Mouse (Mus musculus) heart, embryonic 15.5 days (tissue): ENCODE measurements around the gene Rbm4. TPM values are rescaled to one million over a fixed set of nuclear protein-coding genes. Genes with fewer than 3 reads are reported as not detected.
"Not testable (repeated sequence)": the region's sequence is repeated elsewhere in the genome, so short reads cannot be mapped to it uniquely, and the experiment has no call there.

Source experiments
- ATAC-seq: fragments of 200-750 bp; cut with Nextera tagmentation; replicated peaks from 2 replicates; pipeline ENCODE4 v1.8.0; 2017; ENCODE audit warnings: low read depth, moderate TSS enrichment; ENCODE audit not compliant: insufficient number of reproducible peaks, insufficient read depth, low FRiP score
- H3K27ac ChIP-seq: fragments of 300-500 bp; sonication (generic); 2 replicates; pipeline ENCODE4 v1.5.1; 2015; ENCODE audit warnings: mild to moderate bottlenecking, inconsistent platforms
- H3K27me3 ChIP-seq: fragments of 300-500 bp; sonication (generic); 2 replicates; pipeline ENCODE4 v1.6.1; 2015; ENCODE audit warnings: inconsistent platforms
- H3K36me3 ChIP-seq: fragments of 300-500 bp; sonication (generic); 2 replicates; pipeline ENCODE4 v1.6.1; 2015; ENCODE audit warnings: mild to moderate bottlenecking, inconsistent platforms
- H3K4me1 ChIP-seq: fragments of 300-500 bp; sonication (generic); replicated peaks from 2 replicates; pipeline ENCODE4 v1.6.1; 2015; ENCODE audit warnings: inconsistent platforms
- H3K4me2 ChIP-seq: fragments of 300-500 bp; sonication (generic); 2 replicates; pipeline ENCODE4 v1.6.1; 2015; ENCODE audit warnings: inconsistent platforms, mild to moderate bottlenecking, moderate library complexity
- H3K4me3 ChIP-seq: fragments of 300-500 bp; sonication (generic); 2 replicates; pipeline ENCODE4 v1.5.1; 2015; ENCODE audit warnings: mild to moderate bottlenecking, inconsistent platforms
- H3K9ac ChIP-seq: fragments of 300-500 bp; sonication (generic); 2 replicates; pipeline ENCODE4 v1.6.1; 2015; ENCODE audit warnings: mild to moderate bottlenecking, inconsistent platforms
- H3K9me3 ChIP-seq: fragments of 300-500 bp; sonication (generic); replicated peaks from 2 replicates; pipeline ENCODE4 v1.6.1; 2016; ENCODE audit warnings: inconsistent platforms
- WGBS: fragments of 180-500 bp; shearing (Covaris S2); methylation state at CpG from one replicate; pipeline ENCODE4 v1.1.7; 2015; ENCODE audit warnings: mixed read lengths; 5-methylcytosine and 5-hydroxymethylcytosine counted together
- polyA plus RNA-seq: library from polyadenylated mRNA; unstranded; fragments of >200 nt; fragmentation: Nextera tagmentation; extraction: Ambion mirVana; gene quantifications from 2 replicates; pipeline ENCODE4 v1.2.1, GENCODE M21; 2015

Gene Rbm4
- polyA plus RNA-seq, 1 experiment from 2014 or later = 42.2 TPM

- Histone ChIP-seq H3K4me3 (no peak overlapping the region), H3K4me1 (peaks cover 25% of the 10 kb centered on the region), H3K9me3 (no peaks in the 10 kb centered on the region), H3K4me2 (no peak overlapping the region), H3K27me3 (no peaks in the 10 kb centered on the region), H3K9ac (no peak overlapping the region), H3K27ac (no peak overlapping the region), H3K36me3 (peaks cover 28% of the 10 kb centered on the region)
- no peak for ATAC-seq
- 100% methylated on average over 1 of the region's 1 CpGs for WGBS
Observed at GRCm38 (mm10) chr19:4795929-4796328, 2.2 kb upstream of the Rbm4 start.

GRCm38 (mm10) chr19:4793281-4793830 lies 345 bp downstream of the Rbm4 start:
- ATAC-seq = peak; percentile 47; the same call in 1 of the 2 replicates
- H3K4me1 ChIP-seq = peaks cover 35% of the 10 kb centered on the region
- under 1% methylated on average over 16 of the region's 16 CpGs for WGBS
- H3K36me3 ChIP-seq = peaks cover 31% of the 10 kb centered on the region
- H3K4me2 ChIP-seq = peak overlapping the region; percentile 66
- peak overlapping the region; percentile 73 for H3K4me3 ChIP-seq
- peak overlapping the region; percentile 83 for H3K27ac ChIP-seq
- H3K9ac ChIP-seq = peak overlapping the region; percentile 69
- H3K27me3 ChIP-seq = no peaks in the 10 kb centered on the region
- no peaks in the 10 kb centered on the region for H3K9me3 ChIP-seq

- H3K27ac ChIP-seq = no peak overlapping the region
- no peaks in the 10 kb centered on the region for H3K9me3 ChIP-seq
- ATAC-seq = no peak
- 94% methylated on average over 2 of the region's 2 CpGs for WGBS
- H3K9ac ChIP-seq = no peak overlapping the region
- H3K27me3 ChIP-seq = no peaks in the 10 kb centered on the region
- H3K4me2 ChIP-seq = no peak overlapping the region
- H3K36me3 ChIP-seq = peaks cover 85% of the 10 kb centered on the region
- peaks cover 32% of the 10 kb centered on the region for H3K4me1 ChIP-seq
- H3K4me3 ChIP-seq = no peak overlapping the region
Observed at GRCm38 (mm10) chr19:4786313-4786712, 7.4 kb downstream of the Rbm4 start.

GRCm38 (mm10) chr19:4785206-4785605 lies 8.5 kb downstream of the Rbm4 start:
- Histone ChIP-seq H3K36me3 (peaks cover 78% of the 10 kb centered on the region), H3K27me3 (no peaks in the 10 kb centered on the region), H3K9ac (no peak overlapping the region), H3K9me3 (no peaks in the 10 kb centered on the region), H3K4me1 (peaks cover 21% of the 10 kb centered on the region), H3K27ac (peak overlapping the region; percentile 36), H3K4me3 (no peak overlapping the region), H3K4me2 (no peak overlapping the region)
- 84% methylated on average over 7 of the region's 7 CpGs for WGBS
- no peak for ATAC-seq

- no peak overlapping the region for H3K4me3 ChIP-seq
- ATAC-seq = no peak
- no peaks in the 10 kb centered on the region for H3K27me3 ChIP-seq
- H3K9me3 ChIP-seq = no peaks in the 10 kb centered on the region
- no peak overlapping the region for H3K27ac ChIP-seq
- WGBS = 77% methylated on average over 2 of the region's 2 CpGs
- H3K4me2 ChIP-seq = no peak overlapping the region
- peaks cover 69% of the 10 kb centered on the region for H3K36me3 ChIP-seq
- H3K4me1 ChIP-seq = peaks cover 18% of the 10 kb centered on the region
- no peak overlapping the region for H3K9ac ChIP-seq
Observed at GRCm38 (mm10) chr19:4782891-4783290, 10.8 kb downstream of the Rbm4 start.

GRCm38 (mm10) chr19:4772785-4773184 lies 20.9 kb downstream of the Rbm4 start:
- H3K27ac ChIP-seq = no peak overlapping the region
- H3K4me1 ChIP-seq = no peaks in the 10 kb centered on the region
- no peak overlapping the region for H3K4me2 ChIP-seq
- peaks cover 38% of the 10 kb centered on the region for H3K36me3 ChIP-seq
- no peak overlapping the region for H3K9ac ChIP-seq
- ATAC-seq = no peak
- H3K9me3 ChIP-seq = no peaks in the 10 kb centered on the region
- WGBS = 76% methylated on average over 3 of the region's 3 CpGs
- no peaks in the 10 kb centered on the region for H3K27me3 ChIP-seq
- H3K4me3 ChIP-seq = no peak overlapping the region

GRCm38 (mm10) chr19:4767507-4768148 lies 26.1 kb downstream of the Rbm4 start:
- ATAC-seq = no peak
- Histone ChIP-seq H3K4me1 (no peaks in the 10 kb centered on the region), H3K27me3 (no peaks in the 10 kb centered on the region), H3K9me3 (no peaks in the 10 kb centered on the region), H3K36me3 (peaks cover 52% of the 10 kb centered on the region), H3K27ac (no peak overlapping the region), H3K9ac (no peak overlapping the region), H3K4me3 (no peak overlapping the region), H3K4me2 (no peak overlapping the region)
- WGBS = 68% methylated on average over 12 of the region's 12 CpGs

- 50% methylated on average over 1 of the region's 1 CpGs for WGBS
- Histone ChIP-seq H3K36me3 (peaks cover 51% of the 10 kb centered on the region), H3K4me3 (no peak overlapping the region), H3K4me2 (no peak overlapping the region), H3K27me3 (no peaks in the 10 kb centered on the region), H3K4me1 (peaks cover 7% of the 10 kb centered on the region), H3K27ac (no peak overlapping the region), H3K9me3 (no peaks in the 10 kb centered on the region), H3K9ac (no peak overlapping the region)
- ATAC-seq = no peak
Observed at GRCm38 (mm10) chr19:4762876-4763275, 30.8 kb downstream of the Rbm4 start.

GRCm38 (mm10) chr19:4760544-4760943 lies 33.2 kb downstream of the Rbm4 start:
- Histone ChIP-seq H3K36me3 (peaks cover 46% of the 10 kb centered on the region), H3K4me1 (peaks cover 12% of the 10 kb centered on the region)
- H3K9ac ChIP-seq, ATAC-seq, H3K9me3 ChIP-seq, H3K4me3 ChIP-seq, H3K4me2 ChIP-seq, H3K27me3 ChIP-seq, H3K27ac ChIP-seq: not testable (repeated sequence)
- 87% methylated on average over 8 of the region's 8 CpGs for WGBS

GRCm38 (mm10) chr19:4756921-4757320 lies 36.8 kb downstream of the Rbm4 start:
- 2% methylated on average over 9 of the region's 9 CpGs for WGBS
- peak overlapping the region; percentile 75 for H3K9ac ChIP-seq

GRCm38 (mm10) chr19:4756193-4756911 lies 37.3 kb downstream of the Rbm4 start, which contains the start of gene Rbm4b:
TSS of gene Rbm4b (plus strand) at chr19:4756497.
- WGBS = under 1% methylated on average over 65 of the region's 65 CpGs
- peak; percentile 97 for ATAC-seq
- Histone ChIP-seq H3K4me3 (peak within 1 kb of the TSS; percentile 69), H3K27ac (peak within 1 kb of the TSS; percentile 95), H3K4me2 (peak within 1 kb of the TSS; percentile 84), H3K9ac (peak within 1 kb of the TSS; percentile 75), H3K9me3 (no peaks in the 10 kb centered on the region), H3K27me3 (no peaks in the 10 kb centered on the region), H3K4me1 (peaks cover 14% of the 10 kb centered on the region), H3K36me3 (peaks cover 13% of the 10 kb centered on the region; the same call in 1 of the 2 replicates)

More at GRCm38 (mm10) chr19:4756921-4757320, 36.8 kb downstream of the Rbm4 start:
- ATAC-seq = no peak
- Histone ChIP-seq H3K4me3 (peak overlapping the region; percentile 69), H3K9me3 (no peaks in the 10 kb centered on the region), H3K4me1 (peaks cover 14% of the 10 kb centered on the region), H3K27ac (peak overlapping the region; percentile 95), H3K36me3 (peaks cover 18% of the 10 kb centered on the region), H3K27me3 (no peaks in the 10 kb centered on the region), H3K4me2 (peak overlapping the region; percentile 84)
